Mouse (Mus musculus) B cell, adult 2 months (primary cell): ENCODE results near the gene Topors.
A peak's percentile ranks its signal among the peaks of the same experiment; 100 is the strongest.

Experiments
- DNase-seq, 2 experiments: peaks; one replicate each; pipeline ENCODE4 v3.0.0; 2022

Gene Topors

DNA sequence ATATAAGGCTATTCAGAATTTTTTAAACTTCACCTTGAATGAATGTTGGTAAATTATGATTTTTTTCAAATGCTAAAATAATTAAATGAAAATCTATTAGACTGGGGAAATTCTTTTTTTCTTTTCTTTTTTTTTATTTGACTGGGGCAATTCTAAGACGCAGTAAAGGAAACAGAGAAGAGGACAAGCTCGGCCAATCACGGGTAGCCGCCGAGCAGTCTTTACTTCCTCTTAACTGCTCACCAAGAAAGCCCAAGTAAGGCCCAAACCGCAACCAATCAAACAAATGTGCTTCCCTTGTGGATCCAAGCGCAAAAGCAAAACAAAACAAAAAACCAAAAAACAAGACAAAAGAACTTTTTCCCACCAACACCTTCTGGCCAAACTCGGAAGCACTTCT, 25.6 kb downstream of the Topors start:
- DNase-seq: peak; percentile 60 to 66

DNA sequence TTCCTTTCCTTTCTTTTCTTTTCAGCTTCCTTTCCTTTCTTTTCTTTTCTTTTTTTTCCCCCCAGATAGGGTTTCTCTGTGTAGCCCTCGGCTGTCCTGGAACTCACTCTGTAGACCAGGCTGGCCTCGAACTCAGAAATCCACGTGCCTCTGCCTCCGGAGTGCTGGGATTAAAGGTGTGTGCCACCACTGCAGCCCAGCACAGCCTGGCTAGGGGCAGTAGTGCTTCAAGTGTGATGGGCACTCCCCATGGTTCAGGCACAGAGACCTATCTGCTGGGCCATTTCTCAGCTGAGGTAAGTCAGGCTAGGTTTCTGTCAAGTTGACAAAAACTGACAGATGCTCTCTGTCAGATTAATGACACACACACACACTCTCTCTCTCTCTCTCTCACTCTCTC, 26.6 kb downstream of the Topors start:
- no peak for DNase-seq

GRCm38 (mm10) chr4:40241928-40242327, 27.7 kb downstream of the Topors start:
- peak; percentile 22 to 23 for DNase-seq

- peak; percentile 11 to 13 for DNase-seq
These were observed 29.3 kb downstream of the Topors start for GRCm38 (mm10) chr4:40240272-40240744.

DNA sequence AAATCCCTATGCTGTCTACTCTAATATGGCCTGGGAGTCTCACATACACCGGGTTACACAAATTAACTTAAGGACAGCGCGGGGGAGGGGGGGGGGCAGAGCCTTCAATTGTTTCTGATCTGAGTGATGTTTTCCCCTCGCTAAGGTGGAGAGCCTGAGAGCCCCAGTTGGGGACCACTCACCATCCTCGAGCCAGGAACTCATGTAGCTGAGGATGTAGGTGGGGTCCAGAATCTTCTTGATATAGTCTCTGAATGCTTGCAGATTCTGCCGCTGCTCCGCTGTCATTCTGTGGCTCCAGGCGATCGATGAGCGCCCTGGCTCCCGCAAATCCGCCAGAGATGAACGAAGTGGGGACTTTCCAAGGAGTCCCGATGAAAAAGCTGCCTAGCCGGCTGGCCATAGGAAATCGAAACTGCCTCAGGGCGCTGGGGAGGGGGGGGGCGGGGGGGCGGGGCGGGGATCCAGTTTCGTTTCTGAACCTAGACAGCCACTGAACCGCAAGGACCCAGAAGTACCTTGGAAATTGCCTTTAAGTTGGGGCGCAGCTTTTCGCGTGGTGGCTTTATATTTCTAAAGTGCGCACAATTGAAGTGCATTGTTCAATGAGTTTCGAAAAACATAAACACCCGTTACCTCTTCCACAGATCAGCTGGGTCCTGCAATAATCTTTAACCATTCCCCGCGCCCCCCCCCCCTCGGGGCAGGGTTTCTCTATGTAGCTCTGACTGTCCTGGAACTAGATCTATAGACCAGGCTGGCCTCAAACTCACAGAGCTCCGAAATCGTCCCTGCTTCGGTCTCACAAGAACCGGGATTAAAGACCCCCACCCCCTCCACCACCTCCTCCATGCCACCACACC, 30.0 kb downstream of the Topors start, which contains the start of gene Ddx58:
Ddx58 (minus strand) TSS at position 420 of the 863 bp plus-strand sequence.
- DNase-seq: peak; percentile 48 to 61

DNA sequence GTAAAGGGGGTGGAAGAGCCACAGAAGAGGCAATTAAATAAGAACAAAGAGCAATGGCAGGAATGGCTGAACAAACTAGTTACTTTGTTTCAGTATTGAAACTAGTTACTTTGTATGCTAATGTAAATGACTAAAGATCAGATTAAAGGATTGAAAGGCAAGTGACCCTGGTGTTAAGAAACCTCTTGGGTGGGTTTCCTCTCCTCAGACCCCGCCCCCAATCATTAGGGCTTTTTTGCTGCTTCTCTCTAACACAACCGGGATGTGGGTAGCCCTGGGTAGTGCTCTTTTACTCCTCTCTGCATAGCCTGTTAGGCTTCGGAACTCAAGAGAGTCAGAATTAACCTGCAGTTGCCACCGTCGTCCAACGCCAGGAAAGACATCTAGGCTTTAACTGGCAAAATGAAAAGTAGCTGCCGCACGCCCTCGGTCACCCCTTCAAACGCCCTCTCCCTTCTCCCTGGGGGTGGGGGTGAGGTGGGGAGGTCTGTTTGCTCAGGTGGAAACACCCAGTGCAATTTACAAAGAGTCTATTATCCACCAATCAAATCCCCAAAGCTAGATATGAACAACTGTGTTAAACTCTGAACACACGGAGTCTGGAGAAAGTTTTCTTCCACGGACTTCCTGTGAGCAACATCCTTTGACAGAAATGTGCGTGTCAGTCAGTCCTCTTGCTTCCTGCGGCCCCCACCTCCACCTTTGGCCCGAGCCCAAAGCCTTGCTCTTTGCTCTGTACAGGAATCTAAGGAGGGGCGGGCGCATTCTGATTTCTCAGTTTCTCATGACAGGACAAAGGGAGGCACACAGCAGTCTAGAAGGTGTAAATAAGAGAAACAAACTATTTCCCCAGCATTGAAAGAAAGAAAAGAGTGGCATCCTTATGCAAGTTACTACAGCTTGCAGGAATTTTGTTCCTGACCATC, 30.9 kb downstream of the Topors start:
- peak; percentile 49 to 51 for DNase-seq

- peak; percentile 31 to 41 for DNase-seq
These were observed 32.8 kb downstream of the Topors start for GRCm38 (mm10) chr4:40236829-40237228.

DNA sequence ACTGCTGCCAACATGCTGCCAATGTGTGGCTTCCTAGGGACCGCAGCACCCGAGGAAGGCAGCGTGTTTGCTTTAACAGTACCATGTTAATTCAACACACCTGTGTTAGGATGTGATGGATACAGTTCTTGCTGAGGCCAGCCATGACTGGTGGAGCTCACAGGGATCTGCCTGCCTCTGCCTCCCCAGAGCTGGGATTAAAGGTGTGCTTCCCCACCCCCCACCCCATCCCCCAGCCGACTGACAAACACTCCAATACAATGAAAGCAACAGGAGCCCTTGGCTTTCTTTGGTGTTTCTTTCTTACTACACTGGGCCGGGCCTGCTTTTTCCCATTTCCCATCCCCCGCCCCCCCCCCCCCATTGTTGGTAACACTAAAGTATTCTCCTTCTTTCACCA, 35.4 kb downstream of the Topors start:
- no peak for DNase-seq

DNA sequence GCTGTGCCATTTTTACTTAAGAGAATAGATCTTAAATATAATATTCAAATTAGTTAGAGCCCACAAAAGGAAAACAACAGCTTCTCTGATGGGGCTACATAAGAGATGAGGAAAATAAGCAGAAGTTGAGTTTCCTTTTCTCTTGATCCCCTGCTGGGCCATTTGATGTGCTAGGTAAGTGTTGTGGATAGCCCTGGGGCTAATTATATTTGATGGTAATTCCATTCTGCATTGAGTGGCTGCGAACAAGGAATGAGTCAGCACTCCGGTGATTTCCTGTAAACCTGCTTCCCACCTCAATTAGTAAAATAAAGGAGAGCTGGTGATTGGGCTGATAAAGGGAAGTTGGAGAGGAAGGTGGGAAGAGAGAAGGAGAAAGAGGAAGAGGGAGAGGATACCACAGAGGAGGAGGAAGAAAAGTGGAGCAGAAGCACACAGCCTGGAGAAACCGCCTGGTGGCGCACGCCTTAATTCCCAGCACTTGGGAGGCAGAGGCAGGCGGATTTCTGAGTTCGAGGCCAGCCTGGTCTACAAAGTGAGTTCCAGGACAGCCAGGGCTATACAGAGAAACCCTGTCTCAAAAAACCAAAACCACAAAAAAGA, 36.5 kb downstream of the Topors start:
- no peak for DNase-seq

DNA sequence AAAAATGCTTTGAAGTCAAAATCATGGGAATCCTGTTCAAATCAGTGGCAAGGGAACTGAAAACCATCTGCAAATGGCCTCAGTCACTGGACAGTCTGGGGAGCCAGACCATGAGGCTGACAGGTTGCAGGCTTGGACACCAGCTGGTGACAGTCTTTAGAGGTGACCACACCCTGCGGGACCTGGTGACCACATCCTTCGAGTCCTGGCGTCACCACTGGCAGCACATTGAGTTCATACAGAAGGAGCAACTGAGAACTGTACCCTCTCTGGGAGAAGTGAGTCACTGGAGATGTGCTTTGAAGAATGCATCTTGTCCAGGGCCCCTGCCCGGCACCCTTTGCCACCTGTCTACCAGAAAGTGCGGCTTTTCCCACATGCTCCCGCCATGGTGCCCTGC, 39.9 kb downstream of the Topors start:
- DNase-seq: no peak

DNA sequence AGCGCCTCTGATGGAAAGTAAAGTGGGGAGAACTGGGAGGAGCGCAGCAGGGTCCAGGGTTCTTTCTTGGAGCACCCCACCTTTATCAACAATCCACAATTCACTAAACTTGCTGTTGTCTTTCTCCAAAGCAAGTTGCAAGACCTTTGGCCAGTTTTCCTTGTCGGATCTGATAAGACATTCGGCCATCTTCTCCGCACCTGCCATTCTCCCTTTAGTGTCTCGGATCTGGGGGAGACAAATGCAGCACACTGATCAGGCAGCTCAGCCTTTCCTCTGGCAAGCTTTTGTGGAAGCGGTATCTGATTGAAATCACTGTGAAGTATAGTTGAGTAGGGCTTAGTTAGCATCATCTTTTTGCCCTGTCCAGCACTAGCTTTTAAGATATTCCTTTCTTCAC, 41.8 kb downstream of the Topors start:
- DNase-seq: no peak

GRCm38 (mm10) chr4:40227131-40227530, 42.5 kb downstream of the Topors start:
- no peak for DNase-seq

- no peak for DNase-seq
These were observed 43.6 kb downstream of the Topors start for GRCm38 (mm10) chr4:40226095-40226494.

- no peak for DNase-seq
These were observed 47.6 kb downstream of the Topors start for GRCm38 (mm10) chr4:40221876-40222585.

DNA sequence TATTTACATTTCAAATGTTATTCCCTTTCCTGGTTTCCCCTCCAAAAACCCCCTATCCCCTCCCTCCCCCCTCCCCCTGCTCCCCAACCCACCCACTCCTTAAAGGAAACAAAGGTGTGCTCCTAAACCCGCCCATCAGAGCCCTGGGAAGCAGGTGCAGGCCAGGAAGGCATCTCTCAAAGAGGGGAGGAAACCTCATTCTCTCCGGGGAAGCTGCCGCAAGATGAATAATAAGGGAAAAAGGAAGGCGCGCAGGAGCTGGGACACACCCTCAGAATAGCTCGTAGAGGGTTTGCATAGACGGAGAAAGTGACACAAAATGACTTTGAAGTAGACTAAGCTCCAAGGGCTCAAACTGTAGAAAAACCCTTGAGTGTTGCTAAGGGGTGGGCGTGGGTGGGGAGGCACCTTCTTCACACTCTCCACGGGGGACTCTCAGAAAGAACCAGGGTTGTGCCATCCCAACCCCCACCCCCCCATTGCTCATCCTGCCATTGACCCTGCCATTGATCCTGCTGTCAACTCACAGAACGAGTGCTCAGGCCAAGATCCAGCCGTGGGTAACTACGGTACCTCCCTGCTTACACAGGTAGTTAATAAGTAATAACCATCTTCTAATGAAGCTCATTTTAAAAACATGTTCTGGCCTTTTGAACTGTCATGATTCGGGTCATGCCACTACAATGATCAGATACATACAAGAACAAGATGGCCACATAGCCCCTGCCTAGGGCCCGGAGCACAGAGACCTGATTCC, 48.5 kb downstream of the Topors start:
- no peak for DNase-seq

- DNase-seq: no peak
These were observed 49.2 kb downstream of the Topors start for GRCm38 (mm10) chr4:40220437-40220836.

- DNase-seq: peak; percentile 48 to 57
These were observed 51.3 kb downstream of the Topors start for GRCm38 (mm10) chr4:40218382-40218781.

GRCm38 (mm10) chr4:40217910-40218309, 51.7 kb downstream of the Topors start:
- DNase-seq: peak; percentile 23 to 35

GRCm38 (mm10) chr4:40212177-40212576, 57.5 kb downstream of the Topors start:
- DNase-seq: no peak
